Mouse (Mus musculus): ENCODE results near the gene Akap9. TPM values are rescaled to one million over a fixed set of nuclear protein-coding genes. Genes with fewer than 3 reads are reported as not detected.
A peak's percentile ranks its signal among the peaks of the same experiment; 100 is the strongest.
"Not testable (repeated sequence)": the region's sequence is repeated elsewhere in the genome, so short reads cannot be mapped to it uniquely, and the experiment has no call there.

Akap9 gene
- polyA plus RNA-seq, 1 experiment from 2014 or later, result 118 TPM

GRCm38 (mm10) chr5:4104341-4105040 is 176.6 kb downstream of the Akap9 start, which contains the start of gene Cyp51:
Cyp51 (minus strand) TSS chr5:4104746.
- no peaks in the 10 kb centered on the region for H3K9me3 ChIP-seq
- H3K27ac ChIP-seq, result peak within 1 kb of the TSS; percentile 97
- peak within 1 kb of the TSS; percentile 67 for H3K9ac ChIP-seq
- H3K4me1 ChIP-seq (replicated peaks), result no peaks in the 10 kb centered on the region
- H3K27me3 ChIP-seq (replicated peaks), result no peaks in the 10 kb centered on the region
- H3K36me3 ChIP-seq, result peaks cover 13% of the 10 kb centered on the region
- peak within 1 kb of the TSS; percentile 82 for H3K4me3 ChIP-seq (replicated peaks)
- peak within 1 kb of the TSS; percentile 60 for H3K4me2 ChIP-seq (replicated peaks)
- under 1% methylated on average over 59 of the region's 59 CpGs for WGBS
- ATAC-seq, result peak; percentile 98

- Histone ChIP-seq H3K36me3 (peaks cover 8% of the 10 kb centered on the region), H3K9me3 (no peaks in the 10 kb centered on the region), H3K4me2 (replicated peaks) (no peak overlapping the region), H3K9ac (no peak overlapping the region), H3K27ac (no peak overlapping the region), H3K4me3 (replicated peaks) (no peak overlapping the region), H3K27me3 (replicated peaks) (no peaks in the 10 kb centered on the region), H3K4me1 (replicated peaks) (no peaks in the 10 kb centered on the region)
- WGBS, result 91% methylated on average over 2 of the region's 2 CpGs
- no peak for ATAC-seq
These were observed 177.9 kb downstream of the Akap9 start for GRCm38 (mm10) chr5:4105651-4106186.

- not testable (repeated sequence) for H3K27ac ChIP-seq; H3K36me3 ChIP-seq; H3K4me3 ChIP-seq (replicated peaks); H3K4me1 ChIP-seq (replicated peaks); H3K27me3 ChIP-seq (replicated peaks); H3K9me3 ChIP-seq; H3K9ac ChIP-seq; H3K4me2 ChIP-seq (replicated peaks); ATAC-seq
- 69% methylated on average over 7 of the region's 7 CpGs for WGBS
These were observed 179.2 kb downstream of the Akap9 start for GRCm38 (mm10) chr5:4107056-4107455.

GRCm38 (mm10) chr5:4112570-4113098 is 184.8 kb downstream of the Akap9 start:
- Histone ChIP-seq H3K36me3 (no peaks in the 10 kb centered on the region), H3K9me3 (no peaks in the 10 kb centered on the region), H3K9ac (no peak overlapping the region), H3K27ac (no peak overlapping the region), H3K4me2 (replicated peaks) (no peak overlapping the region), H3K27me3 (replicated peaks) (no peaks in the 10 kb centered on the region), H3K4me1 (replicated peaks) (no peaks in the 10 kb centered on the region), H3K4me3 (replicated peaks) (no peak overlapping the region)
- no peak for ATAC-seq
- 92% methylated on average over 5 of the region's 5 CpGs for WGBS

Other genes with a start within 250 kb of the Akap9 start
- gene Ankib1, start 125.1 kb upstream of the Akap9 start, polyA plus RNA-seq (2015; fragmentation: Nextera tagmentation; extraction: Ambion mirVana), result 8.4 and 9.2 TPM in 2 replicates
- gene Krit1, start 124.9 kb upstream of the Akap9 start, polyA plus RNA-seq (2015; fragmentation: Nextera tagmentation; extraction: Ambion mirVana), result 30.4 and 34.2 TPM in 2 replicates
- not detected in 2 replicates for gene Lrrd1, start 82.9 kb upstream of the Akap9 start, polyA plus RNA-seq (2015; fragmentation: Nextera tagmentation; extraction: Ambion mirVana)
- gene Mterf1a, start 34.1 kb upstream of the Akap9 start, polyA plus RNA-seq (2015; fragmentation: Nextera tagmentation; extraction: Ambion mirVana), result 7.4 and 9.0 TPM in 2 replicates
- 100 and 113 TPM in 2 replicates for gene Cyp51, start 176.7 kb downstream of the Akap9 start, polyA plus RNA-seq (2015; fragmentation: Nextera tagmentation; extraction: Ambion mirVana)

Data from intestine, embryonic 15.5 days (tissue).